Mouse (Mus musculus) ES-Bruce4 (cell line): ENCODE data around the gene Aldh4a1. TPM values are rescaled to one million over a fixed set of nuclear protein-coding genes. Genes with fewer than 3 reads are reported as not detected.

ENCODE experiments used
- H3K27ac ChIP-seq: 2 replicates; pipeline ENCODE4 v1.5.1; 2012; ENCODE audit warnings: low read length, inconsistent platforms; ENCODE audit not compliant: insufficient read depth
- H3K27me3 ChIP-seq: 2 replicates; pipeline ENCODE4 v1.6.1; 2012; ENCODE audit warnings: mild to moderate bottlenecking, low read length, inconsistent platforms; ENCODE audit not compliant: control insufficient read depth, poor library complexity, insufficient read depth, severe bottlenecking
- H3K36me3 ChIP-seq: 2 replicates; pipeline ENCODE4 v1.6.1; 2012; ENCODE audit warnings: inconsistent platforms, mild to moderate bottlenecking, low read length, moderate library complexity; ENCODE audit not compliant: control insufficient read depth, poor library complexity, insufficient read depth, severe bottlenecking
- H3K4me1 ChIP-seq: one replicate; pipeline ENCODE4 v1.8.1; 2011; ENCODE audit warnings: low read length; ENCODE audit not compliant: control insufficient read depth, insufficient read depth
- H3K4me3 ChIP-seq: 2 replicates; pipeline ENCODE4 v1.5.1; 2011; ENCODE audit warnings: low read depth, mild to moderate bottlenecking, low read length
- H3K9ac ChIP-seq: 2 replicates; pipeline ENCODE4 v1.6.1; 2012; ENCODE audit warnings: low read depth, mild to moderate bottlenecking, inconsistent platforms; ENCODE audit not compliant: poor library complexity, severe bottlenecking
- H3K9me3 ChIP-seq: replicated peaks from 2 replicates; pipeline ENCODE4 v1.6.1; 2012; ENCODE audit warnings: mild to moderate bottlenecking, low read length, inconsistent platforms; ENCODE audit not compliant: control insufficient read depth, poor library complexity, insufficient read depth, severe bottlenecking
- CTCF ChIP-seq: IDR thresholded peaks from one replicate; pipeline ENCODE4 v1.8.1; 2011; ENCODE audit warnings: low read depth, low read length
- EP300 ChIP-seq: IDR thresholded peaks from 2 replicates; pipeline ENCODE4 v1.6.1; 2011; ENCODE audit warnings: low read depth, low read length; ENCODE audit not compliant: insufficient read depth
- POLR2A ChIP-seq: IDR thresholded peaks from one replicate; pipeline ENCODE4 v1.8.1; 2011; ENCODE audit warnings: low read length; ENCODE audit not compliant: insufficient read depth
- polyA plus RNA-seq: library from polyadenylated mRNA; stranded (reverse); fragments of >200 nt; gene quantifications from 2 replicates; pipeline ENCODE4 v1.2.4, GENCODE M21; 2011; ENCODE audit warnings: low read depth; ENCODE audit not compliant: missing spikeins, insufficient read depth, insufficient read length

Gene Aldh4a1
- polyA plus RNA-seq, 1 experiment: 30.9 TPM

DNA sequence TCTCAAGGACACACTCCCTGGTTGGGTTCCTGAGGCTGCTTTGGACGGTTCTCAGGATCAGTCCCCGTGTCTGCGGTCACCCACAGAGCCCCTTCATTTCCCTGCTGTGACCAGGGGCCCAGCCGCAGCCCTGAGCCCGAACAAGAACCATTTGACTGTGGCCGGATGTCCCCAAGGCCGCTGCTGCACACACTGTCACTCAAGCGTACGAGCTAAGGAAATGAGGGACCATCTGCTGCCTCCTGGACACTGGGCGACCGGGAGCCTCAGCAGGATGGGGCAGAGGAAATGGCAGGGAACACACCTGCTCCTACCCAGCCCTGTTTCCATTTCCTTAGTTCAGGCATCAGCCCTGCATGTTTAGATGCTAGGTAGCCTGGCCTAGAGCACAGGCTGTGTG, 28.2 kb downstream of the Aldh4a1 start:
- Histone ChIP-seq H3K27me3 (no peaks in the 10 kb centered on the region), H3K4me1 (no peaks in the 10 kb centered on the region), H3K36me3 (peaks cover 5% of the 10 kb centered on the region; the same call in 1 of the 2 replicates), H3K9me3 (no peaks in the 10 kb centered on the region), H3K27ac (no peak overlapping the region), H3K4me3 (no peak overlapping the region), H3K9ac (no peak overlapping the region)
- TF ChIP-seq CTCF: no peak

DNA sequence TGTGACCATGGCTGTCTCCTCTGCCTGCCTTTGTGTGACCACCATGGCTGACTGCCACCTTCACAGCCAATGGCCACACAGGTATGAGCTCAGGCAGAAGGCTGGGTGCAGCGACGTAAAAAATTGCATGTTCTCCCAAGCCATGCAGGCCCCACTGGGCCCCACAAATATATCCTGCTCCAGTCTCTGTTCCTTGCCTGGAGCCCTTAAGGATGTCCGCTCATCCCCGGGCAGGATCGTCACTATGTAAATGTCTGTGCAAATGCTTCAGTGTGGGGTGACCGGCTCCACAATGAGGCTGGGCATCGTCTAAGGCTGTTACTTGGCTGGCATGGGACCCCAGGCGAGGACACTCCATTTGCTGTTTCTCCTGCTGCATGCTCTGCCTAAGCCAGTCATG, 30.6 kb downstream of the Aldh4a1 start, which contains the start of gene Tas1r2:
TSS of gene Tas1r2 (plus strand) at position 301 of the 400 bp plus-strand sequence.
- H3K27me3 ChIP-seq: no peaks in the 10 kb centered on the region
- no peaks in the 10 kb centered on the region for H3K4me1 ChIP-seq
- no peak within 1 kb of the TSS for H3K4me3 ChIP-seq
- TF ChIP-seq POLR2A (no peak), CTCF (no peak), EP300 (no peak)
- H3K9ac ChIP-seq: no peak within 1 kb of the TSS
- peaks cover 3% of the 10 kb centered on the region; the same call in 1 of the 2 replicates for H3K36me3 ChIP-seq
- H3K27ac ChIP-seq: no peak within 1 kb of the TSS
- H3K9me3 ChIP-seq: no peaks in the 10 kb centered on the region

DNA sequence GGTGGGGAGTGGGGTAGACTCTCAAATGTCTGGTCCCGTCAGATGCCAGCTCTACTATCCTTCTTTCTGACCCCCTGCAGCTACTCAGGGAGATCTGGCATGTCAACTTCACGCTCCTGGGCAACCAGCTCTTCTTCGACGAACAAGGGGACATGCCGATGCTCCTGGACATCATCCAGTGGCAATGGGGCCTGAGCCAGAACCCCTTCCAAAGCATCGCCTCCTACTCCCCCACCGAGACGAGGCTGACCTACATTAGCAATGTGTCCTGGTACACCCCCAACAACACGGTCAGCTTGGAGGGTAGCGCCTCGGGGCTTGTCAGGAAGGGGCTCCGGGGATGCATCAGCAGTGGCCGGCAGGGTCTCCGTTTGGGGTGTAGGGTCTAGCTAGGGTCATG, 39.2 kb downstream of the Aldh4a1 start:
- Histone ChIP-seq H3K36me3 (no peaks in the 10 kb centered on the region), H3K4me1 (no peaks in the 10 kb centered on the region), H3K9me3 (no peaks in the 10 kb centered on the region), H3K4me3 (no peak overlapping the region), H3K9ac (no peak overlapping the region), H3K27me3 (no peaks in the 10 kb centered on the region), H3K27ac (no peak overlapping the region)
- TF ChIP-seq EP300 (no peak), POLR2A (no peak), CTCF (no peak)

DNA sequence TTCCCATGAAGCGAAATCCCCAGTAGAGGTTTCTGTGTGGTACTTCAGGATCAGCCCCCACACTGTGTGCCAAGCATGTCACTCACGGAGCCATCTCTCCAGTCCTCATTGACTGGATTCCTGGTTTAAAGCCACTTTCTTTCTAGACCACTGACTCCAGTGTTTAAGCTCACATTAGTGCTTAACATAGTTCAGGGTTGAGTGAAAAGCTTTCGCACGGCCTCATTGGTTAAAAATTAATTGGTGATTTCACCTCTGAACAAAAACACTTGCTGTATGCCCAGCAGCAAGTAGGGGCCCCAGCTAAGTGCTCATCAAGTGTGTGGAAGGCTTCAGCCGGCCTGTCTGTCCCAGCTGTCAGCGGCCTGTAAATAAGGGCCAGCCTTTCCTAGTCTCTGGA, 45.0 kb downstream of the Aldh4a1 start:
- no peak for TF ChIP-seq CTCF
- TF ChIP-seq POLR2A: no peak
- no peak for TF ChIP-seq EP300
- no peak overlapping the region for H3K27ac ChIP-seq
- H3K36me3 ChIP-seq: no peaks in the 10 kb centered on the region
- H3K27me3 ChIP-seq: no peaks in the 10 kb centered on the region
- no peaks in the 10 kb centered on the region for H3K9me3 ChIP-seq
- no peak overlapping the region for H3K9ac ChIP-seq
- no peak overlapping the region for H3K4me3 ChIP-seq
- H3K4me1 ChIP-seq: no peaks in the 10 kb centered on the region

DNA sequence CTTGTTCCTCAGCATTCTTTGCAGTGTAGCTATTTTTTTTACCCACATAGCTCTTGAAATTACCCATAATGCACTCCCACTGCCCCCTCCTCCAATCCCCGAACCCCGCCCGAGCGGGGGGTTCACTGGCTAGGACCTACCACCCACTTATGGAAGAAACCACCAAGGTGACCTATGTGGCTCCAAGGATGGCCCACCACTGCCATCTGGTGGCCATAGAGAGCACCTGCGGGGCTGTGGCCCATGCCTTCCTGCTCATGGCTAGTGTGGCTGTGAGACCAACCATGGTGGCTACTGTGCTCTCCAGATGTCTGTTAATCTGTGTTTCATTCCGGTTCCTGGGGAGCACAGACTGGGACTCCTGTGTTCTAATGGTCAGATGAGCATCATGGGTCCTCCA, 47.2 kb downstream of the Aldh4a1 start:
- no peak overlapping the region for H3K27ac ChIP-seq
- TF ChIP-seq POLR2A (no peak), EP300 (no peak), CTCF (peak; percentile 97)
- no peaks in the 10 kb centered on the region for H3K27me3 ChIP-seq
- no peaks in the 10 kb centered on the region for H3K36me3 ChIP-seq
- no peak overlapping the region for H3K4me3 ChIP-seq
- no peaks in the 10 kb centered on the region for H3K4me1 ChIP-seq
- no peak overlapping the region for H3K9ac ChIP-seq
- no peaks in the 10 kb centered on the region for H3K9me3 ChIP-seq

DNA sequence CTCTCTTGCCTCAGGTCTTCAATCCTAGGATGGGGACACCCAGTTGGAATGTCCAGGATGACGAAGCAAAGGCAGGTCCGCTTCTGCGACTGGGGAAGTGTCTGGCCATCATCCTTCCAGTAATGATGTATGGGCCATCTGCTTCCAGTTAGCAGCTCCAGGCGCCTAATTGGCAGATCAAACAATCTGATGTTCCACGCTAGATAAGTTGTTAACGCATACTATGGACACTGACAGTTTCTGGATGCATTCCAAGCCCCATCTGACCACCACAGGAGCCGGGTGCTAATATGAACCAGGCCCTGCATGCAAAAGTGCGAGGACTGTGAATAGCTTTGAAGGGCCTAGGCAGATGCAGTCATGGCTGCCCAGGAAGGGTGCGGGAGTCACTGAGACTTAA, 53.0 kb downstream of the Aldh4a1 start:
- H3K4me3 ChIP-seq: no peak overlapping the region
- no peak for TF ChIP-seq CTCF
- H3K9ac ChIP-seq: no peak overlapping the region
- H3K36me3 ChIP-seq: no peaks in the 10 kb centered on the region
- H3K27ac ChIP-seq: no peak overlapping the region
- H3K4me1 ChIP-seq: no peaks in the 10 kb centered on the region
- no peaks in the 10 kb centered on the region for H3K27me3 ChIP-seq
- no peaks in the 10 kb centered on the region for H3K9me3 ChIP-seq
